Mouse (Mus musculus) c-Kit-positive CD71-negative TER-119-negative erythroid progenitor cells, embryonic 14.5 days (primary cell): Measurements from ENCODE around the gene Gfi1b.

Experiments used
- DNase-seq: peaks from one replicate; pipeline ENCODE4 v3.0.0-alpha.2; 2013; ENCODE audit warnings: low read depth

The Gfi1b gene

GRCm38 (mm10) chr2:28598692-28599568, 22.9 kb downstream of the Gfi1b start:
- DNase-seq: no peak

DNA sequence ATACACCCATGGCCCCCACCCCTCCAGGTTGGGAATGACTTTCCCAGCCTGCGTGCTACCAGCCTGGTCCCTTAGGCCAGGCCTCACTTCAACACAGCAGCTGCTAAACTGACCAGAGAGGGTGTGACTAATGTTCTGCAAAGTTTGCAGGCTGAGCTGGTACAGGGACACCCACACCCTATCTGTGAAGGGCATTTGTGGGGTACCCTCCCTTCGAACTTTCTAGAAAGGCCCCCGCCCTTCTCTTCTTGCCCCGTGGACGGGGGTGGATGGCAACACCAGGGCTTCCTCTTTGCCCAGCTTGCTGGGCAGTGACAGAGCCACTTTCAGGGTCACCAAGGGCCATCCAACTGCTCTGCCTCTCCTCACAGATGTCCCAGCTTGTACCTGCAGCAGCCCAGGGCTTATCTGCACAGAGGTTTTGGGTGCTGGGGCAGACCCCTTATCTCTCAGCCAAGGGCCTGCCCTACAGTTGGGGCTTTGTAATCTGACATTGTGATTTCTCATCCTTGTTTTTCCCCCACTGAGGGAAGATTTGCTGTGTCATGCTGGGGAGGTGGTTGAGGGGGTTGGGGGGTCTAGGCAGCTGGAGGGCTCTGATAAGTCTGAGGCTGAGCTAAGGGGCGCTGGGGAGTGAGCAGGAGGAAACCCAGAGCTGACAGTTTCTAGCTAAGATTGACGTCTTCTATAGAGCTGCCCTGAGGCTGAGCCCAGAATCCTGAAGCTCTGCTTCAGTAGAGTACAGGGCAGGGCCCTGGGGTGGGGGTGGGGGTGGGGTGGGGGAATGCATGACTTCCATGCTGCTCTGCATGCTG, 23.8 kb downstream of the Gfi1b start:
- DNase-seq: no peak

DNA sequence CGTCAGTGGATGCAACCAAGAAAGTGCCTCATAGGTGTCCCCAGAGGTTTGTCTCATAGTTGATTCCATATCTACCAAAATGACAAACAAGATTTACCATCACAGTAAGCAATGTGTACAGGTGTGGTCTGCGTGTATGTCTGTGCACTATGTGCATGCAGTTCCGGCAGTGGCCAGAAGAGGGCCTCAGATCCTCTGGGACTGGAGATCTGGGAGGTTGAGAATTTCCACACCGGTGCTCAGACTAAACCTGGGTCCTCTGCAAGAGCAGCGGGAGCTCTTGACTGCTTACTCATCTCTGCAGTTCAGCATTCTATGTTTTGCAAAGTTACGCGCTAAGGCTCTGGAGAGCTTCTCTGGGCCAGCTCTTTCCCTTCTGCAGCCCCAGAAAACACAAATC, 24.8 kb downstream of the Gfi1b start:
- DNase-seq: no peak

DNA sequence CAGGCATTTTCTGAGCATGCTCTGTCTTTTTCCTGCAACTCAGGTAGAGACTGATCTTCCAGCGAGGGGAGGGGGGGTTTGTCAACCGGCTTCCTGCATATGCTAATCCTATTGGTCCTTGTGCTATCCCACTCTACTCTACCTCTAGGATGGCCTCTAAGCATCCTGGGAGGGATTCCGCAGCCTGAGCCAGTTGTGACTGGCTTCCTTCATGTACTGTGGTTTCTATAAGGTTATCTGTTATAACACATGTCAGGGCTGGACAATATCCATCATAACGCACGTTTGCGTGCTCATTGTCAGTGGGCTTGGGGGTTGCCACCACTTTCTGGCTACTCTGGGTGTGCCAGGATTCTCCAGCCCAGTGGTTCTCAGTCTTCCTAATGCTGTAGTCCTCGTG, 25.8 kb downstream of the Gfi1b start:
- no peak for DNase-seq

DNA sequence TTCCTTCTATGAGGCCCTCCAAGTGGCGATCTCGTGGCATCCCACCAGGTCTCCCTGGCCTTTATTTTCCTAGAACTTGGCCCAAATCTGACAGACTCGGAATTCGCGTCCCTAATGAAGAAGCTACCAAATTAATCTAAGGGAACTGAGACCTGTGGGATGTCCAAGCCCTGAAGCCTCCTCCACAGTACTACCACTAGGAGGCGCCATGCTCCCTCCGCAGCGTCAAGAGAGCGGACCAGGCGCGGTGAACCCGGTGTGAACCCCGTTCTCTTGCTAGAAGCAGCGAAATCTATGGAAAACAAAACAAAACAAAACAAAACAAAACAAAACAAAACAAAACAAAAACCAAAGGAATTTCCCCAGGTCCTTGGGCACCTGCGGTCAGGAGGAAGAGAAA, 29.0 kb downstream of the Gfi1b start:
- no peak for DNase-seq

- DNase-seq: no peak
These were observed 30.3 kb downstream of the Gfi1b start for GRCm38 (mm10) chr2:28591479-28591878.

DNA sequence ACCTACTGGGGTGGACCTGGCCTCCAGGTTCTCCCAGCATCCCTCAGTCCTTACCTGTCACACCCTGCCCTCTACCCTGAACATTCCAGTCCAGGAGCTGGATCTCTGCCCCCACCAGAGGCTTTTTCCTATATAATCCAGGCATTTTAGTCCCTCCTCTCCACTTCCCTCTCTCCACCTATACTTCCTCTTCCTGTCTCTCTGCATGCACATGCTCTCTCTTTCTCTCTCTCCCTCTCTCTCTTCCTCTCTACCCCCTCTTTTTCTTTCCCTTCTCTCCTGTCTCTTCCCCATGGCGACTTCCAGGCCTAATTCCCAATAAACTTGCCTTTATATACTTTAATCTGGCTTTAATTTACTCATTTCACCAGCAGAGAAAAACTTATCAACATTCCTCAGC, 33.2 kb downstream of the Gfi1b start:
- no peak for DNase-seq

DNA sequence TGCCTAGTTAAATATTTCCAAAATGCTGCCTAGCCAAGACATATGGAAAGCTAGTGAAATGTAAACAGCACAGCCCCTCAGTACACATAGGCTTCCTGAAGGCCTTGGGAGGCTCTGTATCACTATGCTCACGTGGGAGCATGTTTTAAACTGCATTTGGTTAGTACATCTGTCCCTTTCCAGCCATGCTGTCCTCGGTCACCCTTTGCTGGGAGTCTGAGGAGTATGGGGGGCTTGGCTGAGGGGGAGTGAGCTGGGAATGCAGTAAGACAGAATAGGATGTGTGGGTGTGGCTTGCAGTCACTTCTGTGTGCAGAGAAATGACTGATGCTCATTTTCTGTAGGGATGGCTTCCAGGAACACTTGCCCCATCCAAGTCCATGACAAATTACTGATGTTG, 36.1 kb downstream of the Gfi1b start:
- no peak for DNase-seq

GRCm38 (mm10) chr2:28585043-28585571, 36.7 kb downstream of the Gfi1b start:
- DNase-seq: peak; percentile 87

GRCm38 (mm10) chr2:28583651-28584050, 38.1 kb downstream of the Gfi1b start, which contains the start of gene Gtf3c5:
Gene Gtf3c5 (minus strand): TSS chr2:28583751.
- DNase-seq: no peak

DNA sequence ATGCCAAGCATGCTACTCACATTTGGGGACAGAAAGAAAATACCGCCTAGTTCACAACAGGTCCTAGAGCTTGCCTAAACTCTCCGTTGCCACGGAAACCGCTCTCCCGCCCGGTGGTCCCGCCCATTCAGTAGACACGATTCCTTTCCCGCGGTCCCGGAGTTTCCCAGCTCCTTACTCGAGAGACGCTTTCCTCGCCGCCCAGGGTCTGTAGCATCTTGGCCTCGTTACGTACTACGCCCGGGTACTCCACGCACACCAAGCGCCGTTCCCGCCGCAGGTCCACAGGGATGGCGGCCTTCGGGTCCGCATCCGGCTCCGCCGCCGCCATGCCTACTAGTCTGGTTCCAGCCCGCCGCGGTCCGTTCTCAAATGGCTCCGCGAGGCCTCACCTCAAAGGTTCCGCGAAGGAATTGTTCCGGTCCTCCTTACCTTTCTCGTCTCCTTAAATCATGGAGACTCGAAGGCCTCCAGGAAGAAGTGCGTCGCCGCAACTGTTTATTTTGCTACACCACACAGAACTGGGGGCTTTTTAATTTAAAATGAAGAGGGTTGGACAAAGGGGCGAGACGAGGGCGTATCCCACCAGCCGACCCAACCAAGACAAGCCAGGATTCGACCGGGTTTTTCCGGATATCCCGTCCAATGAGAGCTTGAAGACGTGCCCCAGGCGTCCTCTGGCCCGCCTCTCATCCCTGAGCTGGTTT, 39.0 kb downstream of the Gfi1b start:
- peak; percentile 84 for DNase-seq

- DNase-seq: no peak
These were observed 43.8 kb downstream of the Gfi1b start for GRCm38 (mm10) chr2:28578003-28578402.

GRCm38 (mm10) chr2:28576815-28577214, 45.0 kb downstream of the Gfi1b start:
- DNase-seq: no peak

- no peak for DNase-seq
These were observed 46.4 kb downstream of the Gfi1b start for GRCm38 (mm10) chr2:28575341-28575740.

DNA sequence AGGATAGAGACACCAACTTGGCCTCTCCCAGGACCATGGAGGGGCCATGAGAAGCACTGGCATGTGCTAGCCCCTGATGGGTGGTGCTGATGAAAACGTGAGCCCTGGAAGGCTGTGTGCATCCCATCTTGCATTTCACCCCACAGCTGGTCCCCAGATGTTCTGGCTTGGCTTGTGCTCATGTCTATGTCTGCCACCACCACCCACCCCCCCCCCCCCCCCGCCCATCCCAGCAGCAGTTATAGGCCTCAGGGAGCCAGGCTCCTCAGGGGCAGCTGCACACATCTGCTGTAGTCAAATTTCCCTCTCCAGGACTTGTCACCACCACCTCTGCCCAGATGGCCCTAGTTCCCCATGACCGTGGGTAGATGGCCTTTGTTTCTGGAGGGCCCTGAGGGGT, 51.9 kb downstream of the Gfi1b start:
- no peak for DNase-seq

GRCm38 (mm10) chr2:28566545-28566944, 55.2 kb downstream of the Gfi1b start:
- DNase-seq: no peak

GRCm38 (mm10) chr2:28564380-28564779, 57.4 kb downstream of the Gfi1b start:
- no peak for DNase-seq

GRCm38 (mm10) chr2:28563830-28564229, 58.0 kb downstream of the Gfi1b start:
- no peak for DNase-seq

DNA sequence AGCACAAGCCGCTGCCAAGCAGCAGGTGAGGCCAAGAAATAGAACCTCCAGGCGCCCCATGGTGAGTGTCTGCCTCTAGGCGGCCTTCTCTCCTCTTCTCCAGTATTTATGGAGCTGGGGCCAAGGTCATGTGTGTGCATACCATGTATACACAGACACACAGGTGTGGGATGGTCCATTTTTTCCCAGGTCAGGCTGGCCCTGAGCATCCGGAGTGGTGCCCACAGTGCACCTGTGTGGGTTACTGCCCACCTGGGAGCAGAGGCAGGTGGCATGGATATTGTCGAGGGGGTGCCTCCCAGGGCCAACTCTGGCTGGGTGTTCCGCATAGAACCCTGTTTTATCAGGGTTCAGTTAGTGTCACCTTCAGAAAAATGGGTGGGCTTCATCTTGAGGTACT, 58.5 kb downstream of the Gfi1b start, which contains the start of gene Cel:
TSS of gene Cel (minus strand) at position 101 of the 400 bp plus-strand sequence.
- DNase-seq: no peak
